Mouse (Mus musculus): ENCODE results near the gene Svbp. TPM values are rescaled to one million over a fixed set of nuclear protein-coding genes. Genes with fewer than 3 reads are reported as not detected.

Gene Svbp
- total RNA-seq, 2 experiments from 2014 or later: 18.5 to 20.5 TPM

GRCm38 (mm10) chr4:119188060-119188785 lies 6.9 kb upstream of the Svbp start:
- intact Hi-C loops (cut with DNase I): no loop called here
- no peak for DNase-seq (ENCODE audit: low spot score in 2 of 2)

GRCm38 (mm10) chr4:119189392-119189791 lies 5.7 kb upstream of the Svbp start:
- intact Hi-C loops (cut with DNase I): no loop called here
- DNase-seq (ENCODE audit: low spot score in 2 of 2): no peak

DNA sequence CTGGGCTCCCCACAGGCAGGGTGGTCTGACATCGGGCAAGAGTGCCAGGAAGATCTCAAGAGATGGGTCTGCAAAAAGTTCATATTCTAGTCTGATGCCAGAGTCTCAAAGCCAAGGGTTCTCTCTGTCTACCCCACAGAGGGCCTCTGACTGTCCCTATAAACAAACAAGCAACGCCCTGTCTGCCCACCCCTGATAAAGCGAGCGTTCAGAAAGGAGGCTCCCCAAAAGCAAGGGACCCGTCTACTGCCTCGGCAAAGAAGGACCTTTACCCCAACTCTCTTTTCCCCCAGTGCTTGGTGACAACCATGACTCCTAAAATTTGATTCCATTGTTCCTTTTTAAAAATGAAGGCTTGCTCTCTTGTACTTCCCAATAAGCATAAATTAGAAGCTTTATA lies 5.2 kb upstream of the Svbp start, which contains the start of gene Ermap:
Gene Ermap (minus strand): TSS at position 148 of the 400 bp plus-strand sequence.
- intact Hi-C loops (cut with DNase I): no loop called here
- no peak for DNase-seq (ENCODE audit: low spot score in 2 of 2)

DNA sequence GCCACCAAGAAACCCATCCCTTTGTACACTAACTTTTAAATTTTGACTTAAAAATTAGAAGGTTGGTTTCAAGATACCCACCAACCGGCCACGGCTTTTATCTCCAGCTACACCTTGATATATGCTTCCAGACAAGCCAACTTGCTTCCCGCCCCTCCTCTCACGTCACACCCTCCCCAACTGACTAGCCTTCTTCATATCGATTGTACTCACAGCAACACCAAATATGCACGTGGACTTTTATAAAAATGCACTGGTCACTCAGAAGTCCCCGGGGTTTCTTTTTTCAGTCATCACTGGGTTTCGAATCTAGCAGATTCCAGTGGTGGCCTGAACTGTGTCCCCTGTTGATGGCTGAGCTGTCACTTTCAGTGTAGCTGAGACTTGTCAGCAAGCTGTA lies 4.5 kb upstream of the Svbp start:
- DNase-seq (ENCODE audit: low spot score in 2 of 2): no peak
- intact Hi-C loops (cut with DNase I): no loop called here

GRCm38 (mm10) chr4:119191273-119191672 lies 3.8 kb upstream of the Svbp start:
- no peak for DNase-seq (ENCODE audit: low spot score in 2 of 2)
- intact Hi-C loops (cut with DNase I): no loop called here

DNA sequence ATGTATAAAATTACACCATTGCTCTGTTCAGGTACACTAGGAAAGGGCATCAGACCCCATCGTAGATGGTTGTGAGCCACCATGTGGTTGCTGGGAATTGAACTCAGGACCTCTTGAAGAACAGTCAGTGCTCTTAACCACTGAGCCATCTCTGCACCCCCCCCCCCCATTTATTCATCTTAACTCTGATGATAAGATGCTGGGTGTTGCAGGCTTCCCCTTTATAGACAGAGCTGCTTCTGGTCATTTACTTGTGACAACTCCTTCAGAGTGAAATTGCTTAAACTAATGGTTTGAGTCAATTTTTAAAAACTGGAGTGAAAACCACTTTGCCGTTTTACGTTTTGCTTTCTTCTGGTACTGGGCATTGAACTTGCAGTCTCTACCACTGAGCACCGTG lies 2.3 kb upstream of the Svbp start:
- no peak for DNase-seq (ENCODE audit: low spot score in 2 of 2)
- intact Hi-C loops (cut with DNase I): no loop called here

- no peak for DNase-seq (ENCODE audit: low spot score in 2 of 2)
- intact Hi-C loops (cut with DNase I): no loop called here
These were observed 645 bp downstream of the Svbp start for GRCm38 (mm10) chr4:119195582-119196320.

DNA sequence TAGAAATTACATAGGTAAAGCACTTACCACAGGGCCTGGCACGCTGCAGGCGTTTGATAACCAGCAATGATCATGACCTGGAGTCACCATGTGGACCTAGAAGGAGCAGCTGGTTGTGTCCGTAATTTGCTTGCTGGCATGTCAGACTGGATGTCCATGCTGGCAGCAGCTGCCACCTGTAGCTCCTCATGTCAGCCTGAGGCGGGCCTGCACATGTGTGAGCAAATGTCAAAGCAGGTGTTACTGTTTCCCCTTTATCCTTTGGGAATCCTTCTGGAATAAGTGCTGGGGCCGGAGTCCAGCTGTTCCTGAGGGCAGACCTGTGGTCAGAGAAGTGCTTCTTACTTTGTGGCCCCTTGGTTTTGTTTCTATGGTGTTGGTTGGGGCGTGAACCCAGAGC lies 3.0 kb downstream of the Svbp start:
- intact Hi-C loops (cut with DNase I): no loop called here
- no peak for DNase-seq (ENCODE audit: low spot score in 2 of 2)

DNA sequence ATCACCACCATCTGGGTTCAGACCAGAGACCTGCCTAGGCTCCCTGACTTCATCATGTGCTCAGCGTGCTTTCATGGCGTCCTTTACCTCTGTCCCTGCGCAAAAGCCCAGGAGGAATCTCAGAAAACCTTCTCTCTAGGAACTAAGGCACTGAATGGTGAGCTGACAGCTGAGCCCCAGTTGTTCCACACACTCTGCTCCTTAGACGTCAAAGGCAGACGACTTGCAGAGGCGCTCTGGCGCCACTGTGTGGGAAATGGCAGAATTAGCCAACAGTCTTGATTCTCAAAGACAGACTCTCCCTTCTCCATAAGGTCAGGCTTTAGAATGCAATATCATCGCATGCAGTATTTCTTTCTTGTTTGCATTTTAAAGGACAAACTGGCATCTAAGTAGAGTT lies 9.6 kb downstream of the Svbp start:
- intact Hi-C loops (cut with DNase I): loop anchor here (2.0 to 5.0 kb wide), 2 partner anchors 37 to 200 kb away; no protein-coding TSS in a partner anchor
- peak; percentile 34 to 38 for DNase-seq (ENCODE audit: low spot score in 2 of 2)

- intact Hi-C loops (cut with DNase I): no loop called here
- no peak for DNase-seq (ENCODE audit: low spot score in 2 of 2)
These were observed 21.6 kb downstream of the Svbp start for GRCm38 (mm10) chr4:119216667-119217066.

DNA sequence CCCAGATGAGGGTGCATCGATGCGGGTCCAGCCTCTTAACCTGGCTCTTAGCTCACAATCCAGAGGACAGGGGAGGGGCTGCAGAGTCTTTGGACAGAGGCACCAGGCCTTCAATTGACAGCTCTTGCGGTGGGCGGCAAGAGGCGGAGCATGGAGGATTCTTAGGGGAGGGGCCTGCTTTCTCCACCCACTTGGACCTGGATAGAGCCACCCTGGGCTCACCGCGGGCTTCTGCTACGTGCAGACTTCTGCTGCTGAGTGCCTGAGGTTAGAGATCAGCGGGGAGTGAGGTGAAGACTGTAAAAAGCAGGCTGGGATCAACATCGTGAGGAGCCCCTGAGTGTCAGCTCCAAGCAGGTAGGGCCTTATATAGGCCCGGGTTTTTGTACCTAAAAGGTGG lies 23.1 kb downstream of the Svbp start, which contains the start of gene Tmem269:
Gene Tmem269 (minus strand): TSS at position 49 of the 400 bp plus-strand sequence.
- no peak for DNase-seq (ENCODE audit: low spot score in 2 of 2)
- intact Hi-C loops (cut with DNase I): no loop called here

- intact Hi-C loops (cut with DNase I): no loop called here
- DNase-seq (ENCODE audit: low spot score in 2 of 2): peak in 1 of 2 experiments; percentile 11
These were observed 28.6 kb downstream of the Svbp start for GRCm38 (mm10) chr4:119223696-119224095.

DNA sequence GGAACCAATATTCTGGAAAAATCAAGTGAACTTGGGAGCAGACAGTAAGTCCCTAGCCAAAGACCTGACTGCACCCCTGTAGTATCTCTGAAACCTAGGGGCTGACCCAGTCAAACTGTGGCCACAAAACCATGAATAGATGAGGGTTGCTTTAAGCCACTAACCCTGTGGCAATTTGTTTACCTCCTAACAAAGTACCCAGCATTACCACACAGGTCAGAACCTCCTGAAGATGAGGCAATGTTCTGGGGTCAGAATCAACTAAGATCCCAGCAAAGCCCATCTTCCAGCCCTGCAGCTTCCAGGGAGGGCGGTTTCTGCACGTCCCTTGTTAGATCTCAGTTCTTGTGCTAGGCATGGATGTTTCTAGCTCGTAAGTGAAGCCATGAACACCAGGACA lies 29.4 kb downstream of the Svbp start:
- no peak for DNase-seq (ENCODE audit: low spot score in 2 of 2)
- intact Hi-C loops (cut with DNase I): no loop called here

DNA sequence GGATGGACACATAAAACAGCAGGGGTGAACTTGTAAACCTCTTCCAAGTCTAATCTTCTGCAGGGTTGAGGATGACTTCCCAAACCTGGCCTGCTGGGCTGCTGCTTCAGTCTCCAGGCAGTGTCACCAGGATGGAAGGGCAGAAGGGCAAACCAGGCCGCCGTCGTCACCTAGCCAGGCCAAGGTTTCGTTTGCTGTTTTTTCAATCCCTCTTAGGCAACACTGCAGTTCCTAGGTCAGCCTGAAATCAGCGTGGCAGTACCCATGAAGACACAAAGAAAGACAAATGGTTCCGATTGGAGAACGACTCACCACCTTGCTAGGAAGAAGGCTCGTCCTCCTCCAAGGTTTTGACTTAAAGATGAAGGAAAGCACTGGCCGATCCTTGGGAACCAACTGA lies 30.6 kb downstream of the Svbp start:
- intact Hi-C loops (cut with DNase I): no loop called here

GRCm38 (mm10) chr4:119226751-119227150 lies 31.6 kb downstream of the Svbp start:
- intact Hi-C loops (cut with DNase I): no loop called here
- no peak for DNase-seq (ENCODE audit: low spot score in 2 of 2)

More for the DNA sequence above, 30.6 kb downstream of the Svbp start:
- DNase-seq (ENCODE audit: low spot score in 2 of 2): no peak

- intact Hi-C loops (cut with DNase I): no loop called here
- peak; percentile 97 for DNase-seq (ENCODE audit: low spot score in 2 of 2)
These were observed 37.5 kb downstream of the Svbp start, which contains the start of the genes AU022252 and P3h1 for GRCm38 (mm10) chr4:119232410-119233255. AU022252 (minus strand) TSS chr4:119232712. P3h1 (plus strand) TSS chr4:119232915.

DNA sequence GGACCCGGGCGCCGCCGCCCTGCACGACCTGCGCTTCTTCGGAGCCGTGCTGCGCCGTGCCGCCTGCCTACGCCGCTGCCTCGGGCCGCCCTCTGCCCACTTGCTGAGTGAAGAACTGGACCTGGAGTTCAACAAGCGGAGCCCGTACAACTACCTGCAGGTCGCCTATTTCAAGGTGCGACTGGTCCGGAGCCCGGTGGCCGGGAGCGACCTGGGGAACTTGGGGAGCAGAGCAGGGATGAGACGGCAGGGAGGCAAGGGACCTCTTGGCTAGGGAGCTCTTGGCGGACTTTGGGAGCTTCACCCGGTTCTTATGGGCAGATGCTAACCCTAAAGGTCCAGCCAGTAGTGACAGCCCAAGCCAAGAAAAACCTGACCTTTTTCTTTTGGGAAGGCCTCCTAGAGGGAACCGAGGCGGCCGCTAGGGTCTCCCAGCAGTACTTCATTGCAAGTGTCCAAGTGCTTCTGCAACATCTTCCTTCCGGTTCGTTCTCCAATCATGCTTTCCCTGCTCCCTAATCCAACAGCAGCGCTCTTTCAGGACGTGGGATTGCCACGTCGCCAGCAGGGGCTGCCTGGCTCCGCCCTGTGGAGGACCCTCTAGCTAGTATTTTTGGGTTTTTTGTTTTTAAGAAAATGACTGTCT lies 38.3 kb downstream of the Svbp start:
- DNase-seq (ENCODE audit: low spot score in 2 of 2): peak; percentile 51 to 52
- intact Hi-C loops (cut with DNase I): no loop called here

- intact Hi-C loops (cut with DNase I): no loop called here
- DNase-seq (ENCODE audit: low spot score in 2 of 2): no peak
These were observed 39.2 kb downstream of the Svbp start for GRCm38 (mm10) chr4:119234348-119234747.

- intact Hi-C loops (cut with DNase I): no loop called here
- DNase-seq (ENCODE audit: low spot score in 2 of 2): no peak
These were observed 43.6 kb downstream of the Svbp start for GRCm38 (mm10) chr4:119238661-119239060.
